Mouse (Mus musculus): ENCODE data around the gene Cbr1.
A peak's percentile ranks its signal among the peaks of the same experiment; 100 is the strongest.
"Not testable (repeated sequence)": the region's sequence is repeated elsewhere in the genome, so short reads cannot be mapped to it uniquely, and the experiment has no call there.

Cbr1 gene

GRCm38 (mm10) chr16:93597551-93597950 is 8.1 kb upstream of the Cbr1 start:
- no peak for DNase-seq (ENCODE audit: low spot score)

- DNase-seq (ENCODE audit: low spot score): no peak
Observed at GRCm38 (mm10) chr16:93599461-93599860, 6.2 kb upstream of the Cbr1 start.

DNA sequence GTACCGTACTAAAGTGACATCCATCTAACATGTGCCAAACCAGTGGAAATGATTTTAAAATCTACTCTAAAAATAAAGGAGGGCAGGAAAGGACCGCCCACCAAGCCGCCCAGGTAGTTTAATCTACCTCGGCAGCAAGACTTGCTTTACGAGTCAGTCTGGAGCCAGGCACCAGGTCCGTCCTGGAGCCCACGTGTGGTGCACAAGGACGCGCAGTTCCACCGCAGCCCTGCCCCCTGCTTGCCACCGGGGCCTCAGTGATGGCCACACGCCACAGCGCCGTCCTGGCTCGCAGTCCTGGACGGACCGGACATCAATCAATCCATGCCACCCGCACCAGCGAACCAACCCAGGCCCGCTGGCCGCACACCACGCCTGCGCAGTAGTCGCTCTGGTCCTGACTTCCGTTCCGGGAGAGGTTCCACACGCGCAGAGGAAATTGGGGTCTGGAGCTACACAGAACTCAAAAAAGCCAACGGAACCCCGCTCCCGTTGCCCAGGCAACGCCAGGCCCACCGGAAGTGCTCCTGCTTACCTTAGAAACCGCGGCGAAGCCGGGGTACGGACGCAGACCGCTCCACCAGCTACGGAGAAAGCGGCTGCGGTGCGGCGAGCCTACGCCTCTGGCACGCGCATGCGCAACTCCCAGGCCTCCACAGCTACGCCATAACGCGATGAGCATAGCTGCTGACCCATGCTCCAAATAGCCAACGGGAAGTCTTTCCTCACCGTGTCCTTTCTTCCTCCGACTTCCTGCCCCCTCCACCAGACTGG is 2.0 kb upstream of the Cbr1 start, which contains the start of gene Setd4:
Gene Setd4, minus strand, starts transcription at position 625 of the 774 bp plus-strand sequence.
- DNase-seq (ENCODE audit: low spot score): peak; percentile 84

- DNase-seq (ENCODE audit: low spot score): no peak
Observed at GRCm38 (mm10) chr16:93604481-93604969, 1.1 kb upstream of the Cbr1 start.

- no peak for DNase-seq (ENCODE audit: low spot score)
Observed at GRCm38 (mm10) chr16:93606146-93606545, 493 bp downstream of the Cbr1 start.

DNA sequence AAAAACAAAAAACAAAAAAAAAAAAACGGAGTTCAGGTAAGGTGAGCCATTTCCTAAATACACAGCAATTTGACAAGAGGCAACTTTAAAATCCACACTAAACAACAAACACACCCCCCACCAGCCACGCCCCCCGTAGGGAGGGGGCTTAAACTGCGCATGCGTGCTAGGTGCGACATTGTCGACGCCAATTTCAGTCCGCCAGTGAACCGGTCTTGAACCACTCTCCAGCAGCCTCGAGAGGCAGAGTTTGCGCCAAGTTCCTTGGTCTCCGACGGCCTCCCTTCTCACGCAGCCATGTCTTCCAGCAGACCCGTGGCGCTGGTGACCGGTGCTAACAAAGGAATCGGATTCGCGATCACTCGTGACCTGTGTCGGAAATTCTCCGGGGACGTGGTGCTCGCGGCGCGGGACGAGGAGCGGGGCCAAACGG is 2.0 kb downstream of the Cbr1 start:
- DNase-seq (ENCODE audit: low spot score): peak; percentile 78

DNA sequence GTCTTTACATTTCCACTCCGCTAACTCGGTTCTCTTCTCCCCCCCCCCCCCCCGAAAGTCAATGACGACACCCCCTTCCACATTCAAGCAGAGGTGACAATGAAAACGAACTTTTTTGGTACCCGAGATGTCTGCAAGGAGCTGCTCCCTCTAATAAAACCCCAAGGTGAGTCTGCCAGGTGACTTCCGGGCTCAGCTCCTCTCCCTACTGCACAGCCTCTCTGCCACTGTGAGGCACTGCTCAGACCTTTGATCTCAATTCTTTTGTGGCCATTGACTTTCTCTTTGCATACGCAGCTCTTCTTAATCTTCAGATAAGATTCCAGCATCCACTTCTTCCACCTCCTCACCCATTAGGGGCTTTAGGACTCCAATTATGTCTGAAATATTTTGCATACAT is 3.1 kb downstream of the Cbr1 start:
- DNase-seq (ENCODE audit: low spot score): no peak

GRCm38 (mm10) chr16:93609796-93610195 is 4.1 kb downstream of the Cbr1 start:
- no peak for DNase-seq (ENCODE audit: low spot score)

DNA sequence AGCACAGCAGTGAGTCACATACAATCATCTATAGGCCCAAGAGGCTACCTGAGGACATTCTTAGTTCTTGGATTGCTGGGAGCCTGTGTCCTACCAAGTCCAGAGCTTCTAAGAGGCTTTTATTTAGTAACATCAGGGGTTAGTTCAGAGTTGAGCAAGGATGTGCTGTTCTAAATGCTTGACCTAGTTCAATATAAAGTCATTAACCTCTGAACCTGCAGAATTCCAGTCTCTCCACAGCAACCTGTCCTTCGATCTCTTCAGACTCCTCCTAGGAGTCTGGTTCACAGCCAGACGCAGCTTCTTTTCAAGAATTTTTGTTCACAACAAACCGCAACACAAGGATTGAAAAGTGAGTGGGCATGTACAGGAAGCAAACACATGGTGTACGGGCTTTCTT is 5.3 kb downstream of the Cbr1 start:
- DNase-seq (ENCODE audit: low spot score): no peak

DNA sequence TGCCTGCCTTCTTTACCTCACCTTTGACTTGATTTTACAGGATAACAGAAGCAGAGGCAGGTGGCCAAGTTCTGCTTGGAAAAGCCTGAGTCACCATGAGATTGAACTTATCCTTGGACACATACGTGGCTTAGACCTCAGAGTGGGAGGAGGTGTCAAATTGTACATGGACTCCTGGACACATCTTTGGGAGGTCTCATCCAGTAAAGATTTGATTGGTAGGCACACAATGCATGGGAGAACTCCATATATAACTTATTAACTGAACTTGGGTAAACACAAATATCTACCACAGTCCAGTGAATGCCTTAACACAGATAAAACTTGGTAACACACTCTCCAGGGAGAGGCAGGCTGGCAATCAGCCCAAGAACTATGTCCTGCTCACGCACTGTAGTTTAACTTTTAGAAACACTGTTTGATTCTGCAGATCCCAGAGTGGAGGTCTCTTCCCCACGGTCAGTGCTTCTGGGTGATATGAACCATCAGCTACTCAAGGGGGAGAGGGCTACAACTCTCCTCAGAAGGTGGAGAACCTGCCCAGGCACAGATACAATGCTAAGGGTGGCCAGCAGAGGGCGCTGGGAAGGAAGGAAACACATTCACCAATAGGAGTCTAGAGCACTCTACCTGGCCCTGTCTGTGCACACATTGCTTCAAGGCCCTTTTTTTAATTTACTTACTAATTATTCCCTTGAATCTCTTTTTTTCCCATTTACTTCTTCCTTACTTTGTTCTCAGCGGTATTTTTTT is 9.6 kb downstream of the Cbr1 start:
- peak; percentile 70 for DNase-seq (ENCODE audit: low spot score)

DNA sequence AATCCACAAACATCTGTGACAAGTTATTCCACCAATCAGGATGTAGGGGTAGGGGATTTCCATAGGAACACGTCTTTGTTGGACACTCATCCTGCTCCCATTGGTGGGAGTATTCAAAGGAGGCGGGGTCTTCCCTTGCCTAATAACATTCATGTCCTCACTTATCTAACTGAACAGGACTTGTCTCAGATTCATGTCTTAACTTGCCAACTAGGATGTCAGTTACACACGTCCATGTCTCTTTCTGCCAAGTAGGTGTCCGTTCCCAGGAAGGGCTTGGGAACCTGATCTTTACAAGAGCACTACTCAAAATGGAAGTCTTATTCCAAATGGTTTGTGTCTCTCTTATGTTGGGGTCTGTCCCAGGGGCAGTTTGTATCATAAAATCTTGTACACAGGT is 18.1 kb downstream of the Cbr1 start:
- DNase-seq (ENCODE audit: low spot score): not testable (repeated sequence)

GRCm38 (mm10) chr16:93624671-93625070 is 19.0 kb downstream of the Cbr1 start:
- DNase-seq (ENCODE audit: low spot score): no peak

GRCm38 (mm10) chr16:93626745-93627144 is 21.1 kb downstream of the Cbr1 start:
- no peak for DNase-seq (ENCODE audit: low spot score)

DNA sequence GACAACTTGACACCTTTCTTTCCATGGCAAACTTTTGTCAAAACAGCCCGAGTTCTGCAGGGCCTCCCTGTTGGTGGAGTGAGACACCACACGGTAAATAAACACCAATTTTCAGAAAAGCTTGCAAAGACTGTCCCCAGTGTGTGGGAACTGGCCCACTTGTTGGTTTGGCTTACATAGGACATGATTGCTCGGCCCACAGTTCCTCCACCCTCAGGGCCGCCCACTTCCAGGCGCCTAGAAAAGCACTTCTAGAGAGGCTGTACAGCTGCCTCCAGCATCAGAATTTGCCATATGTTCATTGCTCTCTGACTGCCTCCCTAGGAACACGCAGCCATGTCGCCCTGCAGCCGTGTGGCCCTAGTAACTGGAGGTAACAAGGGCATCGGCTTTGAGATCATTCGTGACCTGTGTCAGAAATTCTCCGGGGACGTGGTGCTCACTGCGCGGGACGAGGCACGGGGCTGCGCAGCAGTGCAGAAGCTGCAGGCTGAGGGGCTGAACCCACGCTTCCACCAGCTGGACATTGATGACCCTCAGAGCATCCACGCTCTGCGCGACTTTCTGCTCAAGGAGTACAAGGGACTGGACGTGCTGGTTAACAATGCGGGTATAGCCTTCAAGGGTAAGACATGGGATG is 22.2 kb downstream of the Cbr1 start, which contains the start of gene Gm5678:
Gene Gm5678, plus strand, starts transcription at position 337 of the 640 bp plus-strand sequence.
- no peak for DNase-seq (ENCODE audit: low spot score)

DNA sequence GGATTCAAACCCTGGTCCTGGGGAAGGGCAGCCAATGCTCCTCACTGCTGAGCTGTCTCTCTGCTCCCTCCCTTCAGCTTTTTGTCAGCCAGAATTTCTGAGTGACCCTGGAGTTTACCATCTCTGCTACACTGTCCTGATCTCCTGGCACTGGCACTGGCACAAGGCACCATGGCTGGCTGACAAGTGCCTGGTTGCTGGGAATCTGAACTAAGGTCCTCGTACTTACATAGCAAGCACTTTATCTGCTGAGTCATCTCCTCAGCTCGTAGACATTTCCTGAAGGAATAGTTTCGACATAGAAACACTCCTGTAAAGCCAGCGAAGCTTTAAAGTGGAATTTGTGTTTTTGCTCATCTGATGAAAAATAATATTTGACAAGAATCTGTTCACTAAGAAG is 38.4 kb downstream of the Cbr1 start:
- no peak for DNase-seq (ENCODE audit: low spot score)

DNA sequence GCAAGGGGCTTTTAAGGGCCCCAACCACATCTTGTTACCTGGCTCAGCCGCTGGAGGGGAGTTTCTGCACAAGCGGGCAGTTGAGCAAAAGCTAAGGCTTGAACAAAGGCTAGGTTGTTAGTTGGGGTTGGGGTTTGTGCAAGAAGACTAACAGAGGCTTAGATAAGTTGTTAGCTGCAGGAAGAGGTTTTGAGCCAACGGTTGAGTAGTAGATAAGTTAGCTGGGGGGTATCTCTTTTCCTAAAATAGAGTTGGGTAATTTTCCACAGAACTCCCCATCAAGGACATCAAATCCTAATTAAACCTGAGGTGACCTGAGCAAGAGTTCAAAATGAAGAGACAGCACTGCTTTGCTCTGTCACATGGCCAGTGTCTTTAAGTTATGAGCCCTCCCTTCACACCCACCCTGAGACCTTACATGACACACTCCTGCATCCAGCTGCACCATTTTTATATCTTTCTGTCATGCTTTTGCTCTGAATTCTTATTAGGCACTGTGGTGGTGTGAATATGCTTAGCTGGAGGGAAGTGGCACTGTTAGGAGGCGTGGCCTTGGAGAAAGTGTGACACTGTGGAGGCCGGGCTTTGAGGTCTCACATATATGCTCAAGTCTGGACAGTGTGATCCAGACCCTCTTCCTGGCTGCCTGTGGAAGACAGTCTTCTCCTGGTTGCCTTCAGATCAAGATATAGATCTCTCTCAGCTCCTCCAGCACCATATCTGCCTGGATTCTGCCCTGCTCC is 43.0 kb downstream of the Cbr1 start:
- no peak for DNase-seq (ENCODE audit: low spot score)
